Mouse (Mus musculus): ENCODE results near the gene Mettl16. TPM values are rescaled to one million over a fixed set of nuclear protein-coding genes. Genes with fewer than 3 reads are reported as not detected.
A peak's percentile ranks its signal among the peaks of the same experiment; 100 is the strongest.

Gene Mettl16
- polyA plus RNA-seq, 2 experiments: 9.3 to 14.6 TPM

- WGBS (ENCODE audit: insufficient replicate concordance): 73% methylated on average over 14 of the region's 14 CpGs
- H3K27me3 ChIP-seq (ENCODE audit: control insufficient read depth, insufficient read depth, low read length): no peaks in the 10 kb centered on the region
- H3K4me1 ChIP-seq (replicated peaks; ENCODE audit: control insufficient read depth in 2 of 2, insufficient read depth in 2 of 2, low read length in 1 of 2): peaks cover 3 to 12% of the 10 kb centered on the region in 2 experiments; a peak in 3 of 4 replicates
- H3K9ac ChIP-seq (replicated peaks): no peak overlapping the region
- DNase-seq (ENCODE audit: low read depth in 3 of 3, low spot score in 3 of 3) (no peak), ATAC-seq (ENCODE audit: insufficient read depth) (no peak)
- no peak overlapping the region for H3K4me3 ChIP-seq (ENCODE audit: insufficient read depth in 1 of 2, low read depth in 2 of 2, low read length in 2 of 2)
- TF ChIP-seq CTCF (IDR thresholded peaks at IDR 0.05; ENCODE audit: low read depth) (no peak), EP300 (IDR thresholded peaks at IDR 0.05; ENCODE audit: low read depth) (no peak)
- H3K4me2 ChIP-seq (ENCODE audit: low read depth): no peak overlapping the region
- no peaks in the 10 kb centered on the region for H3K36me3 ChIP-seq (replicated peaks; ENCODE audit: control insufficient read depth, insufficient read depth, low read depth)
- no peak overlapping the region for H3K27ac ChIP-seq
- H3K9me3 ChIP-seq (ENCODE audit: control insufficient read depth, low read length): no peaks in the 10 kb centered on the region
Measured at GRCm38 (mm10) chr11:74850998-74851661, 80.5 kb downstream of the Mettl16 start.

GRCm38 (mm10) chr11:74857756-74858155 lies 87.1 kb downstream of the Mettl16 start:
- DNase-seq (ENCODE audit: low read depth in 3 of 3, low spot score in 3 of 3) (no peak), ATAC-seq (ENCODE audit: insufficient read depth) (no peak)
- H3K9me3 ChIP-seq (ENCODE audit: control insufficient read depth, low read length): no peaks in the 10 kb centered on the region
- H3K27ac ChIP-seq: no peak overlapping the region
- H3K4me3 ChIP-seq (ENCODE audit: insufficient read depth in 1 of 2, low read depth in 2 of 2, low read length in 2 of 2): no peak overlapping the region
- H3K4me1 ChIP-seq (replicated peaks; ENCODE audit: control insufficient read depth in 2 of 2, insufficient read depth in 2 of 2, low read length in 1 of 2): no peaks in the 10 kb centered on the region
- WGBS (ENCODE audit: insufficient replicate concordance): 82% methylated on average over 9 of the region's 9 CpGs
- H3K9ac ChIP-seq (replicated peaks): no peak overlapping the region
- TF ChIP-seq CTCF (IDR thresholded peaks at IDR 0.05; ENCODE audit: low read depth): no peak
- no peak for TF ChIP-seq EP300 (IDR thresholded peaks at IDR 0.05; ENCODE audit: low read depth)
- H3K4me2 ChIP-seq (ENCODE audit: low read depth): no peak overlapping the region
- no peaks in the 10 kb centered on the region for H3K36me3 ChIP-seq (replicated peaks; ENCODE audit: control insufficient read depth, insufficient read depth, low read depth)
- no peaks in the 10 kb centered on the region for H3K27me3 ChIP-seq (ENCODE audit: control insufficient read depth, insufficient read depth, low read length)

GRCm38 (mm10) chr11:74862129-74862528 lies 91.5 kb downstream of the Mettl16 start:
- Histone ChIP-seq H3K27ac (no peak overlapping the region), H3K4me3 (ENCODE audit: insufficient read depth in 1 of 2, low read depth in 2 of 2, low read length in 2 of 2) (no peak overlapping the region), H3K4me1 (replicated peaks; ENCODE audit: control insufficient read depth in 2 of 2, insufficient read depth in 2 of 2, low read length in 1 of 2) (no peaks in the 10 kb centered on the region), H3K9ac (replicated peaks) (no peak overlapping the region), H3K9me3 (ENCODE audit: control insufficient read depth, low read length) (no peaks in the 10 kb centered on the region), H3K36me3 (replicated peaks; ENCODE audit: control insufficient read depth, insufficient read depth, low read depth) (no peaks in the 10 kb centered on the region), H3K27me3 (ENCODE audit: control insufficient read depth, insufficient read depth, low read length) (no peaks in the 10 kb centered on the region), H3K4me2 (ENCODE audit: low read depth) (no peak overlapping the region)
- ATAC-seq (ENCODE audit: insufficient read depth) (no peak), DNase-seq (ENCODE audit: low read depth in 3 of 3, low spot score in 3 of 3) (no peak)
- WGBS (ENCODE audit: insufficient replicate concordance): 77% methylated on average over 5 of the region's 5 CpGs
- no peak for TF ChIP-seq EP300 (IDR thresholded peaks at IDR 0.05; ENCODE audit: low read depth)
- no peak for TF ChIP-seq CTCF (IDR thresholded peaks at IDR 0.05; ENCODE audit: low read depth)

- ATAC-seq (ENCODE audit: insufficient read depth) (no peak), DNase-seq (ENCODE audit: low read depth in 3 of 3, low spot score in 3 of 3) (no peak)
- TF ChIP-seq EP300 (IDR thresholded peaks at IDR 0.05; ENCODE audit: low read depth): no peak
- peak; percentile 71 for TF ChIP-seq CTCF (IDR thresholded peaks at IDR 0.05; ENCODE audit: low read depth)
- no peak overlapping the region for H3K4me3 ChIP-seq (ENCODE audit: insufficient read depth in 1 of 2, low read depth in 2 of 2, low read length in 2 of 2)
- H3K4me1 ChIP-seq (replicated peaks; ENCODE audit: control insufficient read depth in 2 of 2, insufficient read depth in 2 of 2, low read length in 1 of 2): no peaks in the 10 kb centered on the region
- 32% methylated on average over 11 of the region's 11 CpGs for WGBS (ENCODE audit: insufficient replicate concordance)
- no peak overlapping the region for H3K27ac ChIP-seq
- H3K36me3 ChIP-seq (replicated peaks; ENCODE audit: control insufficient read depth, insufficient read depth, low read depth): no peaks in the 10 kb centered on the region
- H3K9ac ChIP-seq (replicated peaks): no peak overlapping the region
- no peaks in the 10 kb centered on the region for H3K9me3 ChIP-seq (ENCODE audit: control insufficient read depth, low read length)
- no peaks in the 10 kb centered on the region for H3K27me3 ChIP-seq (ENCODE audit: control insufficient read depth, insufficient read depth, low read length)
- H3K4me2 ChIP-seq (ENCODE audit: low read depth): no peak overlapping the region
Measured at GRCm38 (mm10) chr11:74863471-74863870, 92.8 kb downstream of the Mettl16 start.

- no peaks in the 10 kb centered on the region for H3K36me3 ChIP-seq (replicated peaks; ENCODE audit: control insufficient read depth, insufficient read depth, low read depth)
- no peak overlapping the region for H3K27ac ChIP-seq
- no peak overlapping the region for H3K4me3 ChIP-seq (ENCODE audit: insufficient read depth in 1 of 2, low read depth in 2 of 2, low read length in 2 of 2)
- TF ChIP-seq CTCF (IDR thresholded peaks at IDR 0.05; ENCODE audit: low read depth) (no peak), EP300 (IDR thresholded peaks at IDR 0.05; ENCODE audit: low read depth) (no peak)
- no peaks in the 10 kb centered on the region for H3K9me3 ChIP-seq (ENCODE audit: control insufficient read depth, low read length)
- H3K27me3 ChIP-seq (ENCODE audit: control insufficient read depth, insufficient read depth, low read length): no peaks in the 10 kb centered on the region
- DNase-seq (ENCODE audit: low read depth in 3 of 3, low spot score in 3 of 3): no peak
- 74% methylated on average over 9 of the region's 9 CpGs for WGBS (ENCODE audit: insufficient replicate concordance)
- no peak overlapping the region for H3K4me2 ChIP-seq (ENCODE audit: low read depth)
- ATAC-seq (ENCODE audit: insufficient read depth): no peak
- no peak overlapping the region for H3K9ac ChIP-seq (replicated peaks)
- no peaks in the 10 kb centered on the region for H3K4me1 ChIP-seq (replicated peaks; ENCODE audit: control insufficient read depth in 2 of 2, insufficient read depth in 2 of 2, low read length in 1 of 2)
Measured at GRCm38 (mm10) chr11:74864421-74864820, 93.8 kb downstream of the Mettl16 start.
